Mouse (Mus musculus) liver, adult (tissue): ENCODE data around the gene Ogfod2.

Experiments
- GATA4 ChIP-seq: IDR thresholded peaks from 2 replicates; pipeline ENCODE4 v1.6.1; 2014; ENCODE audit warnings: mild to moderate bottlenecking, low read length; ENCODE audit not compliant: insufficient replicate concordance

Gene Ogfod2

DNA sequence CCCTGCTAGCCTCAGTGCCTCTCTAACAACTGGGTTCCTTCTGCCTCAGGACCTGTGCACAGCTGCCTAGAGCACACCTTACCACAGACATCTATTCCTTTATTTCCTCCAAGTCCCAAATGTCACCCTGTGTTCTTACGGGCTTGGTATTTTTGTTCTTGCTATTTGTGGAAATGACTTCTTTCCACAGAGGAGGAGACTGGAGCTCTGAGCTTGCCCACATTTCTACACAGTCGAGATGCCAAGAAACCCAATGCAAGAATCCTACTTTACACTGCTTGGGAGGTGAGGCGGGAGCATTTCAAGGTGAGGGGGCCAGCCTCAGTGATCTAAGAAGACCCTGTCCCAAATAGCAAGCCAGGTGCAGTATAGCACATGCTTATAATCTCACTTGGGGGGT lies 26.6 kb upstream of the Ogfod2 start:
- TF ChIP-seq GATA4, result no peak

- TF ChIP-seq GATA4, result no peak
These were observed 25.2 kb upstream of the Ogfod2 start for GRCm38 (mm10) chr5:124086876-124087275.

DNA sequence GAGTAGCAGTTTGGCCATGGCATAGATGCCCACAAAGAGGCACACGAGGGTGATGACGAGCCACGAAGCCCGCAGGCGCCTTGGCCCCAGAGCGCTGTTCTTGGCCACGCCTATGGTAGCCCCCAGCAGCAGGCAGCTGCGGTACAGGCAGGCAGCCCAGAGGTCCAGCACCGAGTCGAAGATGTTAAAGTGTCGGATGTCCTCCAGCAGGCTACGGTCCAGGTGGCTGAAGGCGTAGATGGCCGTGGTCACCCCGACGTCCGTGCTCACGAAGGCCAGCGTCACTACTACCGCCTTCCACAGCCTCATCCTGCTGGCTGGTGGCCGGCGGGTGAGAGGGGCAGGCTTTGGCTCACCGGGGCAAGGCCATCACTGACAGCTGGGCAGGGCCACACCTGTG lies 22.2 kb upstream of the Ogfod2 start:
- TF ChIP-seq GATA4, result no peak

DNA sequence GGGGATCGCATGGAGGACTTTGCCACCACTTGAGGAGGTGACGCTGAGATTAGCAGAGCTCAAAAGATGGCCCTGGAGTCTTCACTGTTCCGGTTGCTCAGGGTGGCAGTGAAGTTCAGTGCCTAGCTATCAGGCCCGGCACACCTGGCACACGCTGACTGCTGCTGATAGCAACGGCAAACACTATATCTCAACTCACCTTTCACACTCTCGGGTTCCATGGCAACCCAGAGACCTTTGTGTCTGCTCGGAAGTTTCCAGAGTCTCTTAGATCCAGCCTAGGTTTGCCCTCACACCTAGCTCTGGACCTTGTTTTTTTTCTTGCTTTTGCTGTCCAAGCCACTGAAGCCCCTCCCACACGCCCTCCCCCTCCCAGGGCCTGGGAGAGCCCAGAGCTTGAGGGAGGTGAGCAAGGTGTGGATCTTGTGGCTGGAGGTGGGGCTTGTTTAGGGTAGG lies 20.1 kb upstream of the Ogfod2 start:
- TF ChIP-seq GATA4, result no peak

- no peak for TF ChIP-seq GATA4
These were observed 18.8 kb upstream of the Ogfod2 start for GRCm38 (mm10) chr5:124093120-124093794.

DNA sequence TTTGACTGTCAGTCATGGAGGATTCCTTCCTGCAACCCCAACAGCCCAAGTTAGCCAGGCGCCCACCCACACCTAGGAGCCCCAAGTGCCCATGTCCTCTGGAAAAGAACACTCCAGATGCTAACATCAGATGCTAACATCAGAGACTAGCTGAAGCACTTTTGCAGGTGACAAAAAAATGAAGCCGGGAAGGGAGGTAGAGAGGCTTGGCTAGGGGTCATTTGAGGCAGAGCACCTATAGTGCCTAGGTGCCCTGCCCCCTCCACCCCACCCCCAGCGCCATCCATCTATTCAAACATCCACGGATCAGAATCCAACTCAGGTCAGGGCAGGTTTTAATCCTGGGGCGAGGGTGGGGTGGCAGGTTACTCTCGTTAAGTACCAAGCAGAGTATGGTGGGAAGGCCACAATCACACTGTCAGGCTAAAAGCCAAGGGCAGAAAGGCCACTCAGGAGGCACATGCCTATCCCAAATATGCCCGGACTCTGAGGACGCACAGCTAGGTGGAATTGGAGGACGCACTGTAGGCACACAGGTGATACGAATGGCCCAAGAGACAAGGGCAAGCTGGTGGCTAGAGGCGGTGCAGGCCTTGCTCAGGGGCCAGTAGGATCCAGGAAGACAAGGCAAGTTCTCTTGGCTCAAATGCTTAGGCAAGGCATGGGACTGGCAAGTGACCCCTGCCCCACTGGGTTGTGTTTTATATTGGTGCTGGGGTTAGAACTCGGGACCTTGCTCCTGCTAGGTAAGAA lies 18.1 kb upstream of the Ogfod2 start:
- TF ChIP-seq GATA4, result no peak

GRCm38 (mm10) chr5:124095077-124095581 lies 17.0 kb upstream of the Ogfod2 start:
- TF ChIP-seq GATA4, result no peak

- no peak for TF ChIP-seq GATA4
These were observed 16.4 kb upstream of the Ogfod2 start, which contains the start of gene Abcb9 for GRCm38 (mm10) chr5:124095596-124096232. Gene Abcb9, minus strand, starts transcription at chr5:124095798.

GRCm38 (mm10) chr5:124098923-124099322 lies 13.2 kb upstream of the Ogfod2 start:
- no peak for TF ChIP-seq GATA4

- TF ChIP-seq GATA4, result no peak
These were observed 11.7 kb upstream of the Ogfod2 start for GRCm38 (mm10) chr5:124100128-124101044.

GRCm38 (mm10) chr5:124102326-124102725 lies 9.8 kb upstream of the Ogfod2 start:
- TF ChIP-seq GATA4, result no peak

DNA sequence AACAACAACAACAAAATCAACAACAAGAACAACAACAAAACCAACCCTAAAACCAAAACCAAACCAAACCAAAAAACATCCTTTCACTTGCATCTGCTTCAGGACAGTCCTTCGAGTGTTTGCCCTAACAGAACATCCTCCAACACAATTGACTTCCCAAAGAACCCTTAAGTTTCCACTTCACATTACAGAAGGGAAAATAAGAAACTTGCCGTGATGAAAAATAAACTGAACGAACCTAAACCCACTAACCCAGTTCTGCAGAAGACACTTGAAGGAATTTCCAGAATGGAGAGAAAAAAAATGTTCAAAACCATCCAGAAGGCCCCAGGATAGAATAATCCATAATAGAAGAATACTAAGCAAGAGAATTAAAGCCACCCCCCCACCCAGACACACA lies 9.1 kb upstream of the Ogfod2 start:
- no peak for TF ChIP-seq GATA4

GRCm38 (mm10) chr5:124103552-124103951 lies 8.5 kb upstream of the Ogfod2 start:
- TF ChIP-seq GATA4, result no peak

DNA sequence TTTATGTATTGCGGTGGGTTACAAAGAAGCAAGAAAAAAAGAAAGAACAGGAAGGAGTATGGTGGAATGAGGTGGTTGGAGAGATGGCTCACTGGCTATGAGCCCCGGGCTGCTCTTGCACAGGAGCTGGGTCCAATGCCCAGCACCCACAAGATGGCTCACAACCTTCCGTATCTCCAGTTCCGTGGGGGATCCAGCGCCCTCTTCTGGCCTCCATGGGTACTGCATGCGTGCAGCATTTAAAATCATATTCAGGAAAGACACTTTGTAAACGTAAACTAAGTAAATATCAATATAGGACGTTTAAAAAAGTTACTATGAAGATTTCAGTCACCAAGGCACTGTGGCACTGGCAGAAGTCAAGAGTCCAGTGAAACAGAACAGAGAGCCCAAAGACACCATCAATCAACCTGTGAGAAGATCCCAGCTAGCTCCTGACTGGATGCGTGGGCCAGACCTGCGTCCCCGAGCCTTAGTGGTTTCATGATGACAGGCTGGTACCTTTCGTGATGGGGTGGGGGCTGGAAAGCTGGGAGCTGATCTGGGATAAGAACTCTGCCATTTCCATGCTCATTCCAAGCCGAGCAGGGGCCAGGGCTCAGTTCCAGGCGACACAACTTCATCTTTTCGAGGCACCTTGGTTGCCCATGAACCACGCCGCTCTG lies 888 bp upstream of the Ogfod2 start:
- no peak for TF ChIP-seq GATA4
